Mouse (Mus musculus): ENCODE measurements around the gene B130006D01Rik.

DNA sequence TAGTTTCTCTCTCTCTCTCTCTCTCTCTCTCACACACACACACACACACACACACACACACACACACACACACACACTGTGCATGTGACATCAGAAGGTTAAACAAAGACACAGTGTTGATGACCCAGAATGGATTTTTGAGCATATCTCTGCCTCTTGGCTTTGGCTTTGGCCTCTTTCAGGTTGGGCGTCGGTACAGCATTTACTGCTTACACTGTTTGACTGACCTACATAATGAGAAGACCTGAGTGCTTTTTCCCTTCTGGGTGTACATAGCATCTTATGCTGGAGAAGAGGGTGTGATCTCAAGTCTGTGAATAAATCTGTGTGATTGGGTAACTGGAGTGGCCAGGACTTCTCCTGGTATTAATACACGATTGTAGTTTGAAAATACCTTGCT lies 4.0 kb upstream of the B130006D01Rik start:
- no peak for TF ChIP-seq CTCF (IDR thresholded peaks at IDR 0.05; ENCODE audit: low read depth, low read length)
- no peak for TF ChIP-seq POLR2A (IDR thresholded peaks at IDR 0.05; ENCODE audit: extremely low read depth, insufficient read depth, low read length)
